Mouse (Mus musculus): Measurements from ENCODE around the gene Tnrc6c.

DNA sequence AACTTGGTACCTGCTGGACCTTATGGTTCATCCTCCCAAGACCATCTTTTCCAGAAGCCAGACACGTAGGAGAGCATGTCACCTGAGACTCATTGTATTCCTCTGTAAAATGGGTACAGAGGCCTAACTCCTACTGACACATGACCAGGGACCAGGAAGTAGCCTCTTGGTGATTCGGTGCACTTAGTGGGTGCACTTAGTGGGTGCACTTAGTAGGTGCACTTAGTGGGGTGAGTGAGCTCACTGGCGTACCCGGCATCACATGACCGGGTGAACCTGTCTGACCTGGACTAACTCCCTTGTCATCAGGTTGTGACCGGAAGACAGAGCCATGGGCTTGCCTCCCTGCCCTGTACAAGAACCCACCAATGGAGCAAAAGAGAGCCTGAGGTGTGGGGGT lies 152.7 kb downstream of the Tnrc6c start:
- TF ChIP-seq CTCF (conservative IDR thresholded peaks at IDR 0.05; ENCODE audit: insufficient read depth, insufficient read length, low read depth, low read length) (no peak), POLR2A (IDR thresholded peaks at IDR 0.05; ENCODE audit: low read depth, low read length) (no peak)

Measured in kidney, adult 2 months (tissue).